Mouse (Mus musculus): ENCODE measurements around the gene Ogt.

- TF ChIP-seq CTCF (IDR thresholded peaks at IDR 0.05; ENCODE audit: low read depth) (no peak), EP300 (IDR thresholded peaks at IDR 0.05; ENCODE audit: low read depth) (no peak)
Measured at GRCm38 (mm10) chrX:101697537-101697936, 57.7 kb downstream of the Ogt start.
